Mouse (Mus musculus) heart, adult 2 months (tissue): ENCODE measurements at regions not wholly inside any gene's neighbourhood (a gene's known extent, or its start where the extent isn't known, plus 50 kb on each side); places are given as distances from the start of the nearest gene placed in this dataset.
A peak's percentile ranks its signal among the peaks of the same experiment; 100 is the strongest.

Experiments used
- DNase-seq, 2 experiments: peaks; one replicate each; pipeline ENCODE4 v3.0.0; 2021
- H3K27ac ChIP-seq: fragments of 200-600 bp; 2 replicates; pipeline ENCODE4 v1.8.1; 2022
- H3K27me3 ChIP-seq: fragments of 200-500 bp; 2 replicates; pipeline ENCODE4 v1.6.1; 2012; ENCODE audit warnings: mild to moderate bottlenecking, low read length, inconsistent platforms, mixed read lengths; ENCODE audit not compliant: control insufficient read depth, insufficient read depth
- H3K36me3 ChIP-seq: fragments of 200-500 bp; 2 replicates; pipeline ENCODE4 v1.6.1; 2012; ENCODE audit warnings: low read length, inconsistent platforms; ENCODE audit not compliant: control insufficient read depth, insufficient read depth
- H3K4me1 ChIP-seq: fragments of 200-500 bp; 2 replicates; pipeline ENCODE4 v1.6.1; 2011; ENCODE audit warnings: low read length; ENCODE audit not compliant: control insufficient read depth, insufficient read depth
- H3K4me3 ChIP-seq: fragments of 200-600 bp; 2 replicates; pipeline ENCODE4 v1.8.1; 2022
- H3K79me2 ChIP-seq: fragments of 200-500 bp; replicated peaks from 2 replicates; pipeline ENCODE4 v1.6.1; 2012; ENCODE audit warnings: mild to moderate bottlenecking, inconsistent platforms, low read length, moderate library complexity, mixed read lengths; ENCODE audit not compliant: control insufficient read depth, insufficient read depth
- H3K9ac ChIP-seq: fragments of 200-500 bp; 2 replicates; pipeline ENCODE4 v1.6.1; 2012; ENCODE audit warnings: low read depth, mild to moderate bottlenecking, control low read depth, inconsistent platforms, low read length, mixed read lengths
- CTCF ChIP-seq: fragments of 200-600 bp; IDR thresholded peaks from 2 replicates; pipeline ENCODE4 v1.8.1; 2022; ENCODE audit warnings: antibody characterized with exemption, mild to moderate bottlenecking, moderate library complexity
- EP300 ChIP-seq: fragments of 200-500 bp; IDR thresholded peaks from 2 replicates; pipeline ENCODE4 v1.6.1; 2011; ENCODE audit warnings: low read depth, low read length, control low read depth; ENCODE audit not compliant: insufficient read depth
- POLR2A ChIP-seq: fragments of 200-500 bp; IDR thresholded peaks from 2 replicates; pipeline ENCODE4 v1.6.1; 2011; ENCODE audit warnings: mild to moderate bottlenecking, low read depth, low read length, control low read depth; ENCODE audit not compliant: insufficient read depth
- WGBS: fragments of 180-500 bp; shearing (Covaris S2); methylation state at CpG from one replicate; pipeline ENCODE4 v1.1.7; 2018; 5-methylcytosine and 5-hydroxymethylcytosine counted together
- intact Hi-C: fragments of 180-260 bp; cut with DNase I; formaldehyde crosslinking; loops from one replicate; pipeline ENCODE4 v1.15.1; 2025

GRCm38 (mm10) chr4:124149037-124149436 is 231.2 kb upstream of the 4930535I16Rik start:
- no peaks in the 10 kb centered on the region for H3K27me3 ChIP-seq
- no peak overlapping the region for H3K4me3 ChIP-seq
- H3K9ac ChIP-seq: no peak overlapping the region
- no peaks in the 10 kb centered on the region for H3K79me2 ChIP-seq
- no peak for DNase-seq
- no peak overlapping the region for H3K27ac ChIP-seq
- TF ChIP-seq POLR2A (no peak), EP300 (no peak), CTCF (no peak)
- no peaks in the 10 kb centered on the region for H3K36me3 ChIP-seq
- intact Hi-C loops: no loop called here
- H3K4me1 ChIP-seq: no peaks in the 10 kb centered on the region
- 80% methylated on average over 3 of the region's 3 CpGs for WGBS

- Histone ChIP-seq H3K79me2 (no peaks in the 10 kb centered on the region), H3K36me3 (no peaks in the 10 kb centered on the region), H3K4me1 (peaks cover under 1% of the 10 kb centered on the region; the same call in 1 of the 2 replicates), H3K27ac (no peak overlapping the region), H3K9ac (no peak overlapping the region), H3K4me3 (no peak overlapping the region), H3K27me3 (no peaks in the 10 kb centered on the region)
- intact Hi-C loops: no loop called here
- TF ChIP-seq EP300: no peak
- DNase-seq: no peak
- 65% methylated on average over 4 of the region's 4 CpGs for WGBS
Measured at GRCm38 (mm10) chr4:124147276-124147675, 229.5 kb upstream of the 4930535I16Rik start.

GRCm38 (mm10) chr4:124146135-124146534 is 228.3 kb upstream of the 4930535I16Rik start:
- Histone ChIP-seq H3K36me3 (no peaks in the 10 kb centered on the region), H3K27me3 (no peaks in the 10 kb centered on the region), H3K79me2 (no peaks in the 10 kb centered on the region), H3K9ac (no peak overlapping the region), H3K4me1 (peaks cover 2% of the 10 kb centered on the region), H3K4me3 (no peak overlapping the region), H3K27ac (no peak overlapping the region)
- intact Hi-C loops: no loop called here
- TF ChIP-seq EP300 (no peak), POLR2A (no peak), CTCF (no peak)
- no peak for DNase-seq
- WGBS: 17% methylated on average over 8 of the region's 8 CpGs

DNA sequence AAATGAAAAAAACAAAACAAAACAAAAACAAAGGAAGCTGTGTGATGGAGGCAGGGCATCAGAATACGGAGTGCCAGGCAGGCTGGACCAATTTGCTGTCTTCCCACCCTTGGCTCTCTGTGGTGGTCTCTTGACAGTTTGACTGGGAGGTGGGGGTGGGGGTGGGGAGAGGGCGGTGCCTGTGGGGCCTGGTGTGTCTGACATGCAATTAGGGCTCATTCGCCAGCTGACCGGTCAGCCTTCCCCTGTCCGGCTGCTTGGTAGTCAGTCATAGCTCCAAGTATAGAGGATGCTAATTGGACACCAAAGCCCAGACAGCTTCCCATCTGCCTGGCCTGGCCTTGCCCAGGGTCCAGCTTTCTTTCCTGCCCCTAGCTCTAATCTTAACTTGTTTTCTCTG is 225.8 kb upstream of the 4930535I16Rik start:
- 60% methylated on average over 5 of the region's 5 CpGs for WGBS
- intact Hi-C loops: loop anchor here (5.0 kb wide), 1 partner anchor 196 kb away; no protein-coding TSS in a partner anchor
- H3K4me1 ChIP-seq: peaks cover 2% of the 10 kb centered on the region
- no peak for TF ChIP-seq POLR2A
- no peak for TF ChIP-seq EP300
- TF ChIP-seq CTCF: no peak
- no peaks in the 10 kb centered on the region for H3K79me2 ChIP-seq
- no peak overlapping the region for H3K4me3 ChIP-seq
- H3K9ac ChIP-seq: no peak overlapping the region
- no peak overlapping the region for H3K27ac ChIP-seq
- H3K36me3 ChIP-seq: no peaks in the 10 kb centered on the region
- H3K27me3 ChIP-seq: no peaks in the 10 kb centered on the region
- DNase-seq: no peak

DNA sequence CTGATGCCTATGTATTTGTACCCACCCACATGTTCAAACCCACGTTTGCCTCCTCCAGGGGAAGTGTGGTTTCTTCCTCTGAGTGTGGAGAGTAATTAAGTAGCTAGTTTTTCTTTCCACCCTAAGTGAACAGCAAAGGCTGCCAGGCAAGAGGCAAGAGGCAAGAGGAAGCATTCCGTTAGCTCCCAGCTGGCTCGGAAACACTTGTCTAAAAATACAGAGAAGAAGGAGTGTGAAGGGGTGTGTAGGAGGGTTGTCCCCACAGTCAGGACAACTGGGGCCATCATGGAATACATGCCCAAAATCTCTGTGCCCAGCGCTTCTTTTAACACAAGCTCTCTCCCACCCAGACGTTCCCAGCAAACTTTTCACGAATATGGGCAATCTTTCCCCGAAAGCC is 225.4 kb upstream of the 4930535I16Rik start:
- whole genome bisulfite sequencing: 33% methylated on average over 7 of the region's 7 CpGs

GRCm38 (mm10) chr4:124142083-124142482 is 224.3 kb upstream of the 4930535I16Rik start:
- 6% methylated on average over 5 of the region's 5 CpGs for WGBS
- Histone ChIP-seq H3K4me1 (peaks cover 2% of the 10 kb centered on the region), H3K4me3 (no peak overlapping the region), H3K36me3 (no peaks in the 10 kb centered on the region), H3K9ac (no peak overlapping the region), H3K27ac (no peak overlapping the region), H3K27me3 (no peaks in the 10 kb centered on the region), H3K79me2 (no peaks in the 10 kb centered on the region)
- peak; percentile 56 to 73 for DNase-seq
- intact Hi-C loops: loop anchor here (1.0 to 5.0 kb wide), 2 partner anchors 195 to 533 kb away; no protein-coding TSS in a partner anchor
- TF ChIP-seq POLR2A (no peak), CTCF (peak; percentile 99), EP300 (no peak)

More for the DNA sequence above, 225.4 kb upstream of the 4930535I16Rik start:
- intact Hi-C loops: loop anchor here (5.0 kb wide), 1 partner anchor 196 kb away; no protein-coding TSS in a partner anchor
- DNase-seq: no peak
- TF ChIP-seq CTCF (no peak), POLR2A (no peak), EP300 (no peak)
- Histone ChIP-seq H3K27me3 (no peaks in the 10 kb centered on the region), H3K4me1 (peaks cover 2% of the 10 kb centered on the region), H3K4me3 (no peak overlapping the region), H3K27ac (no peak overlapping the region), H3K36me3 (no peaks in the 10 kb centered on the region), H3K9ac (no peak overlapping the region), H3K79me2 (no peaks in the 10 kb centered on the region)
